Mouse (Mus musculus) heart, postnatal 0 days (tissue): ENCODE measurements at regions not wholly inside any gene's neighbourhood (a gene's known extent, or its start where the extent isn't known, plus 50 kb on each side); places are given as distances from the start of the nearest gene placed in this dataset.

Experiments used
- ATAC-seq: fragments of 200-750 bp; cut with Nextera tagmentation; 2 replicates; pipeline ENCODE4 v1.8.0; 2017; ENCODE audit warnings: low read depth, moderate number of reproducible peaks, moderate library complexity; ENCODE audit not compliant: insufficient read depth
- DNase-seq: peaks from one replicate; pipeline ENCODE4 v3.0.0-alpha.2; 2016; ENCODE audit warnings: low spot score
- H3K27ac ChIP-seq: fragments of 300-500 bp; sonication (generic); 2 replicates; pipeline ENCODE4 v1.5.1; 2014; ENCODE audit warnings: low read depth, mild to moderate bottlenecking
- H3K27me3 ChIP-seq: fragments of 300-500 bp; sonication (generic); 2 replicates; pipeline ENCODE4 v1.6.1; 2014; ENCODE audit warnings: low read length, mixed read lengths; ENCODE audit not compliant: control insufficient read depth, insufficient read depth
- H3K36me3 ChIP-seq: fragments of 300-500 bp; sonication (generic); replicated peaks from 2 replicates; pipeline ENCODE4 v1.6.1; 2014; ENCODE audit warnings: low read length, mixed read lengths; ENCODE audit not compliant: control insufficient read depth, insufficient read depth
- H3K4me1 ChIP-seq: fragments of 300-500 bp; sonication (generic); 2 replicates; pipeline ENCODE4 v1.6.1; 2014; ENCODE audit warnings: antibody characterized with exemption; ENCODE audit not compliant: control insufficient read depth, insufficient read depth
- H3K4me2 ChIP-seq: fragments of 300-500 bp; sonication (generic); 2 replicates; pipeline ENCODE4 v1.6.1; 2014; ENCODE audit warnings: low read depth, mild to moderate bottlenecking, low read length, moderate library complexity
- H3K4me3 ChIP-seq: fragments of 300-500 bp; sonication (generic); 2 replicates; pipeline ENCODE4 v1.5.1; 2014; ENCODE audit warnings: low read depth, low read length
- H3K9ac ChIP-seq: fragments of 300-500 bp; sonication (generic); replicated peaks from 2 replicates; pipeline ENCODE4 v1.6.1; 2014; ENCODE audit warnings: low read depth, low read length, mixed read lengths
- H3K9me3 ChIP-seq: fragments of 300-500 bp; sonication (generic); replicated peaks from 2 replicates; pipeline ENCODE4 v1.6.1; 2016; ENCODE audit warnings: low read length; ENCODE audit not compliant: control insufficient read depth
- CTCF ChIP-seq: IDR thresholded peaks from 2 replicates; pipeline ENCODE4 v1.5.1; 2016; ENCODE audit warnings: antibody characterized with exemption, control low read depth, low read depth
- EP300 ChIP-seq: IDR thresholded peaks from 2 replicates; pipeline ENCODE4 v1.6.1; 2016; ENCODE audit warnings: antibody characterized with exemption, low read depth
- WGBS: fragments of 180-500 bp; shearing (Covaris S2); extraction: QIAGEN DNeasy Blood & Tissue Kit; methylation state at CpG from one replicate; pipeline ENCODE4 v1.1.7; 2014; 5-methylcytosine and 5-hydroxymethylcytosine counted together

- 77% methylated on average over 3 of the region's 3 CpGs for WGBS
- Histone ChIP-seq H3K27ac (no peak overlapping the region), H3K4me1 (no peaks in the 10 kb centered on the region), H3K36me3 (no peaks in the 10 kb centered on the region), H3K9me3 (no peaks in the 10 kb centered on the region), H3K4me3 (no peak overlapping the region), H3K4me2 (no peak overlapping the region), H3K27me3 (no peaks in the 10 kb centered on the region), H3K9ac (no peak overlapping the region)
- TF ChIP-seq EP300 (no peak), CTCF (no peak)
- DNase-seq = no peak
- no peak for ATAC-seq
Observed at GRCm38 (mm10) chr12:6119557-6119956, 744.1 kb upstream of the Klhl29 start.

- ATAC-seq = no peak
Observed at GRCm38 (mm10) chr12:6115254-6115653, 739.8 kb upstream of the Klhl29 start.

GRCm38 (mm10) chr12:6097295-6097694 lies 721.8 kb upstream of the Klhl29 start:
- 60% methylated on average over 1 of the region's 1 CpGs for WGBS
- Histone ChIP-seq H3K27ac (no peak overlapping the region), H3K36me3 (no peaks in the 10 kb centered on the region), H3K9ac (no peak overlapping the region), H3K4me1 (no peaks in the 10 kb centered on the region), H3K9me3 (no peaks in the 10 kb centered on the region), H3K4me2 (no peak overlapping the region), H3K27me3 (no peaks in the 10 kb centered on the region), H3K4me3 (no peak overlapping the region)
- no peak for ATAC-seq
- DNase-seq = no peak
- TF ChIP-seq CTCF (no peak), EP300 (no peak)

More at GRCm38 (mm10) chr12:6115254-6115653, 739.8 kb upstream of the Klhl29 start:
- H3K4me3 ChIP-seq = no peak overlapping the region
- no peaks in the 10 kb centered on the region for H3K36me3 ChIP-seq
- no peaks in the 10 kb centered on the region for H3K27me3 ChIP-seq
- no peak overlapping the region for H3K9ac ChIP-seq
- H3K4me1 ChIP-seq = no peaks in the 10 kb centered on the region
- H3K27ac ChIP-seq = no peak overlapping the region
- WGBS = 63% methylated on average over 1 of the region's 1 CpGs
- H3K4me2 ChIP-seq = no peak overlapping the region
- H3K9me3 ChIP-seq = no peaks in the 10 kb centered on the region
- TF ChIP-seq CTCF = no peak
- TF ChIP-seq EP300 = no peak
- no peak for DNase-seq

- Histone ChIP-seq H3K4me3 (no peak overlapping the region), H3K27me3 (no peaks in the 10 kb centered on the region), H3K4me2 (no peak overlapping the region), H3K4me1 (0 out of 2 replicates have a peak, but pooled peaks cover 5% of the 10 kb centered on the region), H3K9ac (no peak overlapping the region), H3K9me3 (no peaks in the 10 kb centered on the region), H3K27ac (no peak overlapping the region), H3K36me3 (no peaks in the 10 kb centered on the region)
- DNase-seq (no peak), ATAC-seq (no peak)
- WGBS = 45% methylated on average over 3 of the region's 3 CpGs
- no peak for TF ChIP-seq CTCF
- no peak for TF ChIP-seq EP300
Observed at GRCm38 (mm10) chr12:6087627-6088350, 712.3 kb upstream of the Klhl29 start.

- H3K4me2 ChIP-seq = no peak overlapping the region
- H3K27me3 ChIP-seq = no peaks in the 10 kb centered on the region
- H3K9me3 ChIP-seq = no peaks in the 10 kb centered on the region
- H3K36me3 ChIP-seq = no peaks in the 10 kb centered on the region
- DNase-seq (no peak), ATAC-seq (no peak)
- H3K4me3 ChIP-seq = no peak overlapping the region
- 0 out of 2 replicates have a peak, but pooled peaks cover 5% of the 10 kb centered on the region for H3K4me1 ChIP-seq
- no peak overlapping the region for H3K27ac ChIP-seq
- WGBS = 45% methylated on average over 2 of the region's 2 CpGs
- H3K9ac ChIP-seq = no peak overlapping the region
- TF ChIP-seq EP300 (no peak), CTCF (no peak)
Observed at GRCm38 (mm10) chr12:6087071-6087470, 711.6 kb upstream of the Klhl29 start.
